Mouse (Mus musculus) heart, adult 2 months (tissue): Measurements from ENCODE around the gene Chst8. TPM values are rescaled to one million over a fixed set of nuclear protein-coding genes. Genes with fewer than 3 reads are reported as not detected.
A peak's percentile ranks its signal among the peaks of the same experiment; 100 is the strongest.

Experiments used
- DNase-seq, 2 experiments: peaks; one replicate each; pipeline ENCODE4 v3.0.0; 2021
- H3K27ac ChIP-seq: fragments of 200-600 bp; 2 replicates; pipeline ENCODE4 v1.8.1; 2022
- H3K27me3 ChIP-seq: fragments of 200-500 bp; 2 replicates; pipeline ENCODE4 v1.6.1; 2012; ENCODE audit warnings: mild to moderate bottlenecking, low read length, inconsistent platforms, mixed read lengths; ENCODE audit not compliant: control insufficient read depth, insufficient read depth
- H3K36me3 ChIP-seq: fragments of 200-500 bp; 2 replicates; pipeline ENCODE4 v1.6.1; 2012; ENCODE audit warnings: low read length, inconsistent platforms; ENCODE audit not compliant: control insufficient read depth, insufficient read depth
- H3K4me1 ChIP-seq: fragments of 200-500 bp; 2 replicates; pipeline ENCODE4 v1.6.1; 2011; ENCODE audit warnings: low read length; ENCODE audit not compliant: control insufficient read depth, insufficient read depth
- H3K4me3 ChIP-seq: fragments of 200-600 bp; 2 replicates; pipeline ENCODE4 v1.8.1; 2022
- H3K79me2 ChIP-seq: fragments of 200-500 bp; replicated peaks from 2 replicates; pipeline ENCODE4 v1.6.1; 2012; ENCODE audit warnings: mild to moderate bottlenecking, inconsistent platforms, low read length, moderate library complexity, mixed read lengths; ENCODE audit not compliant: control insufficient read depth, insufficient read depth
- H3K9ac ChIP-seq: fragments of 200-500 bp; 2 replicates; pipeline ENCODE4 v1.6.1; 2012; ENCODE audit warnings: low read depth, mild to moderate bottlenecking, control low read depth, inconsistent platforms, low read length, mixed read lengths
- CTCF ChIP-seq: fragments of 200-600 bp; IDR thresholded peaks from 2 replicates; pipeline ENCODE4 v1.8.1; 2022; ENCODE audit warnings: antibody characterized with exemption, mild to moderate bottlenecking, moderate library complexity
- EP300 ChIP-seq: fragments of 200-500 bp; IDR thresholded peaks from 2 replicates; pipeline ENCODE4 v1.6.1; 2011; ENCODE audit warnings: low read depth, low read length, control low read depth; ENCODE audit not compliant: insufficient read depth
- POLR2A ChIP-seq: fragments of 200-500 bp; IDR thresholded peaks from 2 replicates; pipeline ENCODE4 v1.6.1; 2011; ENCODE audit warnings: mild to moderate bottlenecking, low read depth, low read length, control low read depth; ENCODE audit not compliant: insufficient read depth
- WGBS: fragments of 180-500 bp; shearing (Covaris S2); methylation state at CpG from one replicate; pipeline ENCODE4 v1.1.7; 2018; 5-methylcytosine and 5-hydroxymethylcytosine counted together
- intact Hi-C: fragments of 180-260 bp; cut with DNase I; formaldehyde crosslinking; loops from one replicate; pipeline ENCODE4 v1.15.1; 2025
- polyA plus RNA-seq: library from polyadenylated mRNA; depleted of rRNA; stranded (reverse); fragments of >200 nt; gene quantifications from 2 replicates; pipeline ENCODE4 v1.2.3, GENCODE M21; 2012
- total RNA-seq, 2 experiments: library from RNA; stranded (reverse); gene quantifications; 2 replicates each; pipeline ENCODE4 v1.2.3; 2021

The Chst8 gene
- total and polyA plus RNA-seq, 3 experiments = 0.39 to 0.41 TPM; not detected in 1

DNA sequence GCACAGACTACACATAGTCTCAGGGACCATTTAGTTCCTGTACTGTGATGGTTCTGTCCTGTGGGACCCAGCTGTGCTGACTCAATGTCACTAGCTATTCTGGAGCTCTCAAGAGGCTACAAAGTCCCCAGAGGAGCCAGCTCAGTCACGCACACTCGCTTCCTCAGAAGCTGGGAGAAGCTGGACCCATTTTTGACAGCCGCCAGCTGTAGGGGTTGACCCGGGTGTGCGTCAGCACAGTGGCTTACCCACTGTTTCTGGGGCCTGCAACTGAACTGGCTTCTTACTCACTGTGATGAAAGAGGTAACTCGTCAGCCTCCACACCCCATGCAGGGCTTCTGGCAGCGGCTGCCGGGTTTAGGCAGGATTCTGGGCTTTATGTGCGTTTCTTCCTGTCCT lies 66.3 kb downstream of the Chst8 start:
- WGBS = 54% methylated on average over 9 of the region's 9 CpGs
- TF ChIP-seq EP300 (no peak), CTCF (no peak), POLR2A (no peak)
- Histone ChIP-seq H3K79me2 (no peaks in the 10 kb centered on the region), H3K4me3 (no peak overlapping the region), H3K36me3 (no peaks in the 10 kb centered on the region), H3K4me1 (peaks cover 2% of the 10 kb centered on the region; the same call in 1 of the 2 replicates), H3K27ac (no peak overlapping the region), H3K9ac (no peak overlapping the region), H3K27me3 (no peaks in the 10 kb centered on the region)
- peak; percentile 63 to 79 for DNase-seq
- intact Hi-C loops = no loop called here

DNA sequence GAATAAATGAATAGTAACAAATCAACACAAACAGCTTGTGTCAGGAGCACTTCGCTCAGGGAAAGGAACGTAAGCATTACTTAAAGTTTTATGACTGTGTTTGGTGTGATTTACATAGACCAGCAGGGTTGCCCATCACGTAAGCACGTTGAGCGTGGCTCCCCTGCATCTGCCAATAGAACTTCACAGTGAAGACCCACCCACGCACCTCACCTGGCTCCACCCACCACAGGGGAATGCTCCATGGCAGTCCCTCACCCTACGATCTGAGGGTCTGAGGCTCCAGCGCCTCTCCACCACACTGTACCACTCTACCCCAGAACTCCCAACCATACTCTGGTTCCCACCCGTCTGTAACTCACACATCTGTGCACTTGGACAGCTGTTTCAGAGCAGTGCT lies 67.1 kb downstream of the Chst8 start:
- TF ChIP-seq EP300 = no peak
- no peak for TF ChIP-seq POLR2A
- TF ChIP-seq CTCF = no peak
- no peak overlapping the region for H3K27ac ChIP-seq
- no peak overlapping the region for H3K4me3 ChIP-seq
- no peak for DNase-seq
- intact Hi-C loops = no loop called here
- no peaks in the 10 kb centered on the region for H3K36me3 ChIP-seq
- no peaks in the 10 kb centered on the region for H3K79me2 ChIP-seq
- H3K9ac ChIP-seq = no peak overlapping the region
- no peaks in the 10 kb centered on the region for H3K27me3 ChIP-seq
- WGBS = 83% methylated on average over 9 of the region's 9 CpGs
- peaks cover 2% of the 10 kb centered on the region; the same call in 1 of the 2 replicates for H3K4me1 ChIP-seq

DNA sequence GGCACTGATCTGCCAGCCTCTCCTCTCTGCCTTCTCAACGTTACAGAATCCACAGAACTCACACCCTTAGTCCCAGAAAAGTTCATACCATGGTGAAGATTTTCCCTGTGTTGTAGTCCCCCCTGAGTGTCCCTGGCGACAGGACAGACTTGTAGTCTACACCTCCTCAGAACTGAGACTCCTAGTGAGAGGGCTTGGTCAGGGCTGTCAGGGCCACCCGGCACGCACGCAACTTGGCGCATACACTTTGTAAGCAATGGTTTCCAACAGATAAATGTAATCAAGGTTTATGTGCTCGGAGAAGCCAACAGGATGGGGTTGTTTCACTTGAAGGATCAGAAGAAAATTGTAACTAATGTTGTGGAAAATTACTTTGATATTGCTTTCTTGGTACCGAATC lies 67.5 kb downstream of the Chst8 start:
- intact Hi-C loops = no loop called here
- H3K36me3 ChIP-seq = no peaks in the 10 kb centered on the region
- no peak overlapping the region for H3K9ac ChIP-seq
- no peak for DNase-seq
- peaks cover 2% of the 10 kb centered on the region; the same call in 1 of the 2 replicates for H3K4me1 ChIP-seq
- H3K27me3 ChIP-seq = no peaks in the 10 kb centered on the region
- 85% methylated on average over 8 of the region's 8 CpGs for WGBS
- no peaks in the 10 kb centered on the region for H3K79me2 ChIP-seq
- TF ChIP-seq POLR2A (no peak), CTCF (no peak), EP300 (no peak)
- no peak overlapping the region for H3K4me3 ChIP-seq
- no peak overlapping the region for H3K27ac ChIP-seq

GRCm38 (mm10) chr7:34743411-34744085 lies 69.0 kb downstream of the Chst8 start:
- intact Hi-C loops = no loop called here
- no peak overlapping the region for H3K27ac ChIP-seq
- no peaks in the 10 kb centered on the region for H3K27me3 ChIP-seq
- TF ChIP-seq EP300 (no peak), CTCF (no peak), POLR2A (no peak)
- H3K4me1 ChIP-seq = peaks cover 2% of the 10 kb centered on the region; the same call in 1 of the 2 replicates
- no peaks in the 10 kb centered on the region for H3K79me2 ChIP-seq
- 73% methylated on average over 8 of the region's 8 CpGs for WGBS
- DNase-seq = no peak
- no peak overlapping the region for H3K4me3 ChIP-seq
- no peaks in the 10 kb centered on the region for H3K36me3 ChIP-seq
- no peak overlapping the region for H3K9ac ChIP-seq

GRCm38 (mm10) chr7:34739371-34739770 lies 73.1 kb downstream of the Chst8 start:
- no peaks in the 10 kb centered on the region for H3K4me1 ChIP-seq
- WGBS = 95% methylated on average over 8 of the region's 8 CpGs
- no peaks in the 10 kb centered on the region for H3K79me2 ChIP-seq
- DNase-seq = no peak
- H3K27ac ChIP-seq = no peak overlapping the region
- no peaks in the 10 kb centered on the region for H3K36me3 ChIP-seq
- no peak for TF ChIP-seq CTCF
- no peak for TF ChIP-seq POLR2A
- no peak for TF ChIP-seq EP300
- no peaks in the 10 kb centered on the region for H3K27me3 ChIP-seq
- H3K4me3 ChIP-seq = no peak overlapping the region
- H3K9ac ChIP-seq = no peak overlapping the region
- intact Hi-C loops = no loop called here

GRCm38 (mm10) chr7:34737206-34737605 lies 75.3 kb downstream of the Chst8 start:
- Histone ChIP-seq H3K27me3 (no peaks in the 10 kb centered on the region), H3K27ac (no peak overlapping the region), H3K4me3 (no peak overlapping the region), H3K9ac (no peak overlapping the region), H3K36me3 (no peaks in the 10 kb centered on the region), H3K79me2 (no peaks in the 10 kb centered on the region), H3K4me1 (no peaks in the 10 kb centered on the region)
- DNase-seq = no peak
- TF ChIP-seq EP300 (no peak), POLR2A (no peak), CTCF (no peak)
- 77% methylated on average over 6 of the region's 6 CpGs for WGBS
- intact Hi-C loops = no loop called here
